Mouse (Mus musculus): ENCODE data around the gene Gm21304. TPM values are rescaled to one million over a fixed set of nuclear protein-coding genes. Genes with fewer than 3 reads are reported as not detected.

Gm21304 gene
- polyA plus RNA-seq, 1 experiment from 2014 or later: not detected

Other genes starting within 250 kb of the Gm21304 start
- gene Gm21293, start 25.5 kb upstream of the Gm21304 start, polyA plus RNA-seq (2015; fragmentation: Nextera tagmentation; extraction: Ambion mirVana): not detected in 2 replicates
- not detected in 2 replicates for gene Gm6763, start 17.0 kb upstream of the Gm21304 start, polyA plus RNA-seq (2015; fragmentation: Nextera tagmentation; extraction: Ambion mirVana)
- gene Gm8764, start 8.5 kb upstream of the Gm21304 start, polyA plus RNA-seq (2015; fragmentation: Nextera tagmentation; extraction: Ambion mirVana): not detected in 2 replicates
- gene Gm21312, start 8.5 kb downstream of the Gm21304 start, polyA plus RNA-seq (2015; fragmentation: Nextera tagmentation; extraction: Ambion mirVana): not detected in 2 replicates
- not detected in 2 replicates for gene Gm20765, start 17.0 kb downstream of the Gm21304 start, polyA plus RNA-seq (2015; fragmentation: Nextera tagmentation; extraction: Ambion mirVana)
- gene Gm4340, start 25.5 kb downstream of the Gm21304 start, polyA plus RNA-seq (2015; fragmentation: Nextera tagmentation; extraction: Ambion mirVana): not detected in 2 replicates